Mouse (Mus musculus) liver, embryonic 11.5 days (tissue): ENCODE data around the gene Coch. TPM values are rescaled to one million over a fixed set of nuclear protein-coding genes. Genes with fewer than 3 reads are reported as not detected.
"Not testable (repeated sequence)": the region's sequence is repeated elsewhere in the genome, so short reads cannot be mapped to it uniquely, and the experiment has no call there.

Source experiments
- ATAC-seq: fragments of 200-750 bp; cut with Nextera tagmentation; replicated peaks from 2 replicates; pipeline ENCODE4 v1.8.0; 2017; ENCODE audit warnings: moderate number of reproducible peaks, mild to moderate bottlenecking, moderate TSS enrichment, moderate library complexity; ENCODE audit not compliant: low FRiP score
- DNase-seq: peaks from one replicate; pipeline ENCODE4 v3.0.0-alpha.2; 2017; ENCODE audit warnings: low spot score
- H3K27ac ChIP-seq: fragments of 300-500 bp; sonication (generic); 2 replicates; pipeline ENCODE4 v1.5.1; 2014; ENCODE audit warnings: mild to moderate bottlenecking, low read depth, low read length, control low read depth
- H3K27me3 ChIP-seq: fragments of 300-500 bp; sonication (generic); replicated peaks from 2 replicates; pipeline ENCODE4 v1.6.1; 2014; ENCODE audit warnings: low read length, mixed read lengths; ENCODE audit not compliant: control insufficient read depth, insufficient read depth
- H3K36me3 ChIP-seq: fragments of 300-500 bp; sonication (generic); 2 replicates; pipeline ENCODE4 v1.6.1; 2014; ENCODE audit warnings: mild to moderate bottlenecking, low read length, moderate library complexity, mixed read lengths; ENCODE audit not compliant: control insufficient read depth, insufficient read depth
- H3K4me1 ChIP-seq: fragments of 300-500 bp; sonication (generic); replicated peaks from 2 replicates; pipeline ENCODE4 v1.6.1; 2014; ENCODE audit warnings: low read length, mixed read lengths; ENCODE audit not compliant: control insufficient read depth, insufficient read depth
- H3K4me2 ChIP-seq: fragments of 300-500 bp; sonication (generic); 2 replicates; pipeline ENCODE4 v1.6.1; 2014; ENCODE audit warnings: mild to moderate bottlenecking, control low read depth, moderate library complexity
- H3K4me3 ChIP-seq: fragments of 300-500 bp; sonication (generic); 2 replicates; pipeline ENCODE4 v1.5.1; 2014; ENCODE audit warnings: low read depth, low read length, control low read depth
- H3K9ac ChIP-seq: fragments of 300-500 bp; sonication (generic); 2 replicates; pipeline ENCODE4 v1.6.1; 2014; ENCODE audit warnings: low read depth, low read length, control low read depth
- H3K9me3 ChIP-seq: fragments of 300-500 bp; sonication (generic); 2 replicates; pipeline ENCODE4 v1.6.1; 2016; ENCODE audit warnings: low read length, inconsistent platforms, mixed read lengths; ENCODE audit not compliant: control insufficient read depth
- WGBS: fragments of 180-500 bp; shearing (Covaris S2); extraction: QIAGEN DNeasy Blood & Tissue Kit; methylation state at CpG from one replicate; pipeline ENCODE4 v1.1.7; 2014; 5-methylcytosine and 5-hydroxymethylcytosine counted together
- polyA plus RNA-seq: library from polyadenylated mRNA; unstranded; fragments of >200 nt; fragmentation: Nextera tagmentation; extraction: Ambion mirVana; gene quantifications from 2 replicates; pipeline ENCODE4 v1.2.1, GENCODE M21; 2014

Coch gene
- polyA plus RNA-seq, 1 experiment from 2014 or later, result 1.9 TPM

DNA sequence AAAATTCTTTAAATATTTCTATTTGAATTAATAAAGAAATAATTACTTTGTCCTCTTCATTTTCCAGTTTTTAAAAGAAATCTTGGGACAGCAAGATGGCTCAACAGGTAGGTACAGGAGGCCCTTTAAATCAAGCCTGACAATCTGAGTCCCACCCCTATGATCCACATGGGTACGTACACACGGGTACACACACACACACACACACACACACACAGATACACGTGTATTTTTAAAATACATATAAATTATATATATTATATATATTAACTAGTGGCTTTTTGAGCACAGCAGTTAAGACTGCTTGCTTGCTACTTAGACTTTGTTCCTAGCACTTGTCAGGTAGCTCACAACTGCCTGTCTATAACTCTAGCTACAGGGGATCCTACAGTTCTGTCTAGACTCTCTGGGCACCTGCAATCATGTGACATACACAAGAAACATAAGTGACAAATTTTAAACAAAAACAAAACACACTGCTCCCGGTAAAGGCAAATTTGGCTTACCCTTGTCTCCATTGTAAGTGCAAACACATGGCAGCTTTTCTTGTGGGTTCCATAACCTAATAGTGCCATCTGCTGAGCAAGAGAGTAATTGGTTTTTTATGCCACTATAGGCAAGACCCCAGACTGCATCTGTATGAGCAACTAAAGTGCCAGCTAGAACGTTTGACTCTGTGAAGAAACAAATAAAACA lies 29.7 kb downstream of the Coch start:
- no peak overlapping the region for H3K27ac ChIP-seq
- H3K4me1 ChIP-seq, result no peaks in the 10 kb centered on the region
- H3K4me2 ChIP-seq, result no peak overlapping the region
- no peak overlapping the region for H3K4me3 ChIP-seq
- 87% methylated on average over 5 of the region's 5 CpGs for WGBS
- no peaks in the 10 kb centered on the region for H3K27me3 ChIP-seq
- H3K9ac ChIP-seq, result no peak overlapping the region
- DNase-seq (no peak), ATAC-seq (0 out of 2 replicates have a peak, but pooled peaks have one; percentile 39)
- peaks cover 3% of the 10 kb centered on the region; the same call in 1 of the 2 replicates for H3K36me3 ChIP-seq
- H3K9me3 ChIP-seq, result no peaks in the 10 kb centered on the region

DNA sequence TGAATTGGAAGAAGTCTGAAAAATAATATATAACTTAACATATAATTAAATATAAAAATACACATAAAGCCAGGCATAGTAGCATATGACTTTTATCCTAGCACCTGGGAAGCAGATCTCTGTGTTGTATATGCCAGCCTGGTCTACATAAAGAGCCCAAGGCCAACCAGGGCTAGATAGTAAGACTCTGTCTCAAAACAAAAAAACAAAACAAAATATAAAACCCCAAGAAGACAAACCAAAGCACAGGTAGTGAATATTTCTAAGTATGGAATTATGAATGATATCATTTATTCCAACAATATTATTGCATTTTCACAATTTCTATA lies 30.2 kb downstream of the Coch start:
- Histone ChIP-seq H3K9me3 (no peaks in the 10 kb centered on the region), H3K4me2 (no peak overlapping the region), H3K4me1 (no peaks in the 10 kb centered on the region), H3K27ac (no peak overlapping the region), H3K4me3 (no peak overlapping the region), H3K9ac (no peak overlapping the region), H3K27me3 (no peaks in the 10 kb centered on the region), H3K36me3 (peaks cover 3% of the 10 kb centered on the region; the same call in 1 of the 2 replicates)
- DNase-seq, result no peak
- ATAC-seq, result no peak

DNA sequence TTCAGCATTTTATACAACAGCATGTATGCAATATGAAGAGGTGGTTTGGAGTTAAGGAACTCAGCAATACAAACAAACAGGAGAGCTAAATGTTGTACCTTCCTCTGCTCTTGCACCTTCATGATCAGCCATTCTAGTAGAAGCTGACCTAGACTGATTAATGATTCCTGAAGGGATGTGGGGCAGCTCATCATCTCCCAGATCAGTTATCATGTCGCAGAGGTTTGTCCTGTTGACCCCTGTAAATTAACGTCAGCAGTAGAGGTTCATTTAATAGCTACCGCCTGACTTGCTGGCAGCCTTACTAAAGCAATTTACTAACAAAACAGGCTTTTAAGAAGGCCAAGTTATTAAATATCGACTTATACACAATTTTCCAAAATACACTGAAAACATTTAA lies 40.3 kb downstream of the Coch start:
- ATAC-seq, result no peak
- WGBS, result 76% methylated on average over 4 of the region's 4 CpGs

DNA sequence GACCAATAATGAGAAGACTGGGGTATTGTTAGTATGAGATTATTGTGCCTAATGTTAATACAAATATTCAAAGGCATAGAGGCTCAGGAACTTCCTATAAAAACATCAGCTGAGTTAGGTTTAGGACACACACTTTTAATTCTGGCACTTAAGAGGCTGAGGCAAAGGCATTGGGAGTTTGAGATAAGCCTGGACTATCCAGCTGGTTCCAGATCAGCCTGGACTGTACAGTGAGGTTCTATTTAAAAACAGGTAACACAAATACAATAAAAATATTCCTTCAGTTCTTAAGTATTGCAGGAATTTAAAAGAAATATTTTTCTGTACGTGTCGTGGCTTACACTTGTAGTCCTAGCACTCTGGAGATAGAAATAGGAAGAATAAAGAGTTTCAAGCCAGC lies 43.1 kb downstream of the Coch start:
- H3K4me2 ChIP-seq, result no peak overlapping the region
- no peak overlapping the region for H3K4me3 ChIP-seq
- H3K27ac ChIP-seq, result no peak overlapping the region
- DNase-seq, result no peak
- peaks cover 4% of the 10 kb centered on the region; the same call in 1 of the 2 replicates for H3K4me1 ChIP-seq
- H3K9me3 ChIP-seq, result no peaks in the 10 kb centered on the region
- ATAC-seq, result peak; percentile 61; the same call in 1 of the 2 replicates
- no peaks in the 10 kb centered on the region for H3K36me3 ChIP-seq
- no peak overlapping the region for H3K9ac ChIP-seq
- 79% methylated on average over 2 of the region's 2 CpGs for WGBS
- H3K27me3 ChIP-seq, result no peaks in the 10 kb centered on the region

More for the DNA sequence above, 40.3 kb downstream of the Coch start:
- Histone ChIP-seq H3K9ac (no peak overlapping the region), H3K9me3 (no peaks in the 10 kb centered on the region), H3K27me3 (no peaks in the 10 kb centered on the region), H3K36me3 (no peaks in the 10 kb centered on the region), H3K4me3 (no peak overlapping the region), H3K27ac (no peak overlapping the region), H3K4me1 (peaks cover 4% of the 10 kb centered on the region; the same call in 1 of the 2 replicates), H3K4me2 (no peak overlapping the region)
- no peak for DNase-seq

DNA sequence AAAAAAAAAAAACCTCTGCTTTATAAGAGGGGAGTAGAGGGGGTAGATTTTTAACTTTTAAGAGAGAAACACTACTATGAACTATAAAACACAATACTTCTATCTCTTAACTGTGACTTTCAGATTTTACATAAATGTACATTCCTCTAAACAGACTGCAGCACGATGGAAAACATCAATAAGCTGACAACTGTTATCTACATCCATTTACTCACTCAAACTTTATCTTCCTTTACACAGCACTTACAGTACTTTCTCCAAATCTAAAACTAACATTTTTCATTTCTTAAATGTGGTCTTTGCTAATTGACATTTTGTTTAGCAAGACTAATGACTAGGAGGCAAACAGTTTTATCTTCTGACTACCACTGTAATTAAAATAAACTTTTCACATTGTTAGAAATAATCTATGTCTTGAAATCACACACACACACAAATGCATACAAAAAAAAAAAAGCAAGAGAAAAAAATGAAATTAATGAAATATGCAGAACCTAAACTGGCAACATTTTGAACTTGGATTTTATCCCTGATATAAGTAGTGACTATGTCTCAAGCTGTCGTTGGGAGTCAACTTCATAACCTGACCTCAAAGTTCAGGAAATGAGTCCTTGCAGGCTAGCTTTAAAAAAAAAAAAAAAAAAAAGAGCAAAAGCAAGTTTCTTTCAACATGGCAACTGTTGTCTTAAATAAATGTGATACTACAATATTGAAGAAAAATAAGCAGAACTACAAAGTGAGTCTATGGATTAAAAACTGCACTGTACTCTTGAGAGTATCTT lies 43.7 kb downstream of the Coch start:
- Histone ChIP-seq H3K4me2 (no peak overlapping the region), H3K27ac (no peak overlapping the region), H3K9ac (no peak overlapping the region), H3K36me3 (no peaks in the 10 kb centered on the region), H3K4me3 (no peak overlapping the region), H3K9me3 (no peaks in the 10 kb centered on the region), H3K4me1 (peaks cover 6% of the 10 kb centered on the region), H3K27me3 (no peaks in the 10 kb centered on the region)
- WGBS, result 33% methylated on average over 2 of the region's 2 CpGs
- ATAC-seq (no peak; the same call in 1 of the 2 replicates), DNase-seq (no peak)

DNA sequence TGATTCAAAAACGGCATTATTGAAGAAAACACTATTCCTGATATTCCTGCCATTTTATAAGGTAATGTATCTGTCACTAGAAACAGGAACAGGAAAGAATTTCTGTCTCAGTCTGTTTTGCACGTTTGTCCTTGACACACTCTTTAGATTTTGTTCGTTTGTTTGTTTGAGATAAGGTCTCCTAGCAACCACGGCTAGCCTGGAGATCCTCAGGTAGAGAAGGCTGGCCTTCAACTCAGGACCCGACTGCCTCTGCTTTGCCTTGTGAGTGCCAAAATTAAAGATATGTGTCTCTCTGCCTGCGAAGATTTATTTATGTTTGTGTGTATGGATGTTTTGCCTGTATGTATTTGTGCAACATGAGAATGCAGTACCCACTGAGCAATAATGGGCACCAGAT lies 48.7 kb downstream of the Coch start:
- H3K9ac ChIP-seq, result no peak overlapping the region
- no peaks in the 10 kb centered on the region for H3K27me3 ChIP-seq
- H3K9me3 ChIP-seq, result no peaks in the 10 kb centered on the region
- H3K4me3 ChIP-seq, result no peak overlapping the region
- peaks cover 2% of the 10 kb centered on the region; the same call in 1 of the 2 replicates for H3K36me3 ChIP-seq
- DNase-seq, result peak; percentile 35
- peak; percentile 79 for ATAC-seq
- no peak overlapping the region for H3K4me2 ChIP-seq
- H3K27ac ChIP-seq, result no peak overlapping the region
- H3K4me1 ChIP-seq, result peaks cover 12% of the 10 kb centered on the region
- WGBS, result 25% methylated on average over 6 of the region's 6 CpGs

DNA sequence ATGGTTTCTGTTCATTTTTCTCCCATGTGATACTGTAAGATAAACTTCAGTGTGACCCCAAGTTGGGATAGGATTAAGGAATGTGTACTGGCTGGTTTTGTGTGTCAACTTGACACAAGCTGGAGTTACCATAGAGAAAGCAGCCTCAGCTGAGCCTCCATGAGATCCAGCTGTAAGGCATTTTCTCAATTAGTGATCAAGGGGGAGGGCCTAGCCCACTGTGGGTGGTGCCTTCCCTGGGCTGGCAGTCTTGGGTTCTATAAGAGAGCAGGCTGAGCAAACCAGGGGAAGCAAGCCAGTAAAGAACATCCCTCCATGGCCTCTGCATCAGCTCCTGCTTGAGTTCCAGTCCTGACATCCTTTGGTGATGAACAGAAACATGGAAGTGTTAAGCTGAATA lies 56.3 kb downstream of the Coch start:
- ATAC-seq, H3K36me3 ChIP-seq: not testable (repeated sequence)

More for the DNA sequence above, 56.3 kb downstream of the Coch start:
- H3K4me1 ChIP-seq, H3K27me3 ChIP-seq, H3K4me3 ChIP-seq, DNase-seq, H3K9me3 ChIP-seq, H3K9ac ChIP-seq, H3K27ac ChIP-seq, H3K4me2 ChIP-seq: not testable (repeated sequence)
